Mouse (Mus musculus) retina, embryonic 14.5 days (tissue): ENCODE results near the gene Lysmd1.
"Not testable (repeated sequence)": the region's sequence is repeated elsewhere in the genome, so short reads cannot be mapped to it uniquely, and the experiment has no call there.

Experiments
- DNase-seq: peaks from one replicate; pipeline ENCODE4 v3.0.0-alpha.2; 2015; ENCODE audit warnings: low spot score

The Lysmd1 gene

DNA sequence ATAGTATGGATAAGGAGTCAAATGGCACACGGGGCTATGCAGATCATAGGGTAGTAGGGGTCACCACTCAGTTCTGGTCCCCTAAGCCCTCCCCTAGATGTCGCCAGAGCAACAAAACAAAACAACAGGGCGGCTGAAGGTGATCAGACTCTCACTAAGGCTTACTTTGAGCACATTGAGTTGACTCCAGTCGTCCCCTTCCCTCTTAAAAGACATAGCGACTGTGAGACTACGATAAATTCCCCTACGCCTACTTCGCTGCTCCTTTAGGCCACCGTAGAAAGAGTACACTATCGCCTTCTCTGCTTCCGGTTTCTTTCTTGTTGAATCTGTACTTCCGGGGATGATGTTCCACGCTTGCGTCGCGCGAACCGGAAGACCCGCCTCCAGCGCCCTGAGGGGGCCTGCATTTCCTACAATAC lies at the start of gene Lysmd1, which contains the start of gene Scnm1:
TSS of gene Lysmd1 (plus strand) at position 409 of the 422 bp plus-strand sequence.
TSS of gene Scnm1 (minus strand) at position 332 of the 422 bp plus-strand sequence.
- peak; percentile 95 for DNase-seq

DNA sequence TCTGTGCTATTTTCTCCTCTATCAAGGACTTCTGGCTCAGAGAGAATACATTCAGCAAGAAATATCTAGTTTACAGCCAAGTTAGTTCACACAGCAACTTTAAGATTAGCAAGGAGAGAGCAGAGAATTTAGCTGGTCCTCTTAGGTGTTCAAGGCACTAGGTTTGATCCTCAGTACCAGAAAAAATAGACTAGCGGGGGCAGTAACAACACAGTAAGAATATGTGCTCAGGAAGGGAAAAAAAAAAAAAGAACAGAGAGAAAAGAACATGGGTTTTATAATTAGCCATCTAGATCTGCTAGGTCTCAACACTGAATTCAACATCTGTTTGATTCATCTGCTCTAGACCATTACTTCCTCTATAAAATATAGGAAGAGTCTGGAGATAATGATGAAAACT lies 45.8 kb upstream of the Lysmd1 start:
- DNase-seq: no peak

DNA sequence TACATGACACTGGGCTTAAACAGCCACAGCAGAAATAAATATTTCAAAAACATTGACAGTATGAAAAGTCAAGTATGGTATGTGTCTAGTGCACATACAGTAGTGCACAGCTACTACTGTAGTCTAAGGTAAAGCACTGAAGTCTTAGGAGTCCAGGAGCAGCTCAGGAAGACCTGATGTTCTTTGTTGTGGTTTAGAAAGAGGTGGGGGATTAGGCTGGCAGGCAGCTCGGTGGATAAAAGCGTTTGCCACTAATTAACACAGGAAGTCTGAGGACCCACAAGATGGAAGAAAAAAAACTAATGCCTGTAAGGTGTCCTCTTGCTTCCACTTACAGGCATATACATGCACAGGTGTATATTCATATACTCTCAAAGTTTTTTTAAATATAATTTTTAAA lies 33.0 kb upstream of the Lysmd1 start:
- DNase-seq: no peak

GRCm38 (mm10) chr3:95105121-95105520 lies 28.8 kb upstream of the Lysmd1 start:
- DNase-seq: no peak

DNA sequence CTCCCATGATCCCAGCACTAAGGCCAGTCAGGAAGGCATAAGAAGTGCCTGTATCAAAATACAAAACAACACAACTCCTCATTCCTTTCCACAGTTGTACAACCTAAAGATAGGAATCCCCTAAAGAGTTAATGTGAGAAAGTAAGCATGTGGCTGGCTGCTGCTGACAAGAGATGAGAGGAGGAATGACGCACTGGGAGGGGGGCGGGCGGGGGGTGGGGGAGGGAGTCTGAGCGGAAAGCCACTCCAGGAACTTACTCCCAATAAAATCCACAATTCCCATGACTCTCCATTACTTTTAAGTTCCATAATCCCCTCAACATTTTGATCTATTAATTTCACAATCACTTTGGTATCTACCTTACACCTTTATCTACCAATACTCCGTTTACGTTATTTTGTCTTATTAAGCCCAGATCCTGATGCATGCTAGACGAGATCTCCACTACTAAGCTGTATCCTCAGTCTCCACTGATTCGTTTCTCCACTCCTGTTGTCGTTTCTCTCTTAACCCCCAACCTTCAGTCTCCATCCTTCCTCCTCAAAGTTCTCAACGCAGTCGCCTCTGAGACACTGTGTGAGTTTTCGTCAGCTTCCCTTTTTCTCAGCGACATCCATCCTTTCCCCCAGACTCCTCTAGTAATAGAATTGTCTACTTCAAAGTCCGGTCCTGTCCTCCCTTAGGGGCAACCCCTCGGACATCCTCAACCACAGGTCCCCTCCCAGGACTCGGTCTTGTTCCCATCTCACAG lies 28.1 kb upstream of the Lysmd1 start:
- peak; percentile 9 for DNase-seq

GRCm38 (mm10) chr3:95106338-95107117 lies 27.4 kb upstream of the Lysmd1 start, which contains the start of gene Pip5k1a:
TSS of gene Pip5k1a (minus strand) at chr3:95106930.
- peak; percentile 100 for DNase-seq

DNA sequence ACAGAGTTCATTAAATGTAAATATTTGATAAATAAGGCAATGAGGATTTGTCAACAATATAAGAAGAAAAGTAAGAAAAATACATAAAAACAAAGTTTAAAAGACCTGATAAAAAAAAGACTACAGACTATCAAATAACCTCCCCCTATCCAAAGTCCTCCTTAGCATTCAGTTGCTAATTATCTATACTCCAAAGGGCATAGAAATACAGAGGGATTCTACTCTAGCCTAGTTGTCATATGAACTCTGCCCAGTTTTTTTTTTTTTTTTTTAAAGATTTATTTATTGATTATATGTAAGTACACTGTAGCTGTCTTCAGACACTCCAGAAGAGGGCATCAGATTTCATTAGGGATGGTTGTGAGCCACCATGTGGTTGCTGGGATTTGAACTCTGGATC lies 26.6 kb upstream of the Lysmd1 start:
- not testable (repeated sequence) for DNase-seq

DNA sequence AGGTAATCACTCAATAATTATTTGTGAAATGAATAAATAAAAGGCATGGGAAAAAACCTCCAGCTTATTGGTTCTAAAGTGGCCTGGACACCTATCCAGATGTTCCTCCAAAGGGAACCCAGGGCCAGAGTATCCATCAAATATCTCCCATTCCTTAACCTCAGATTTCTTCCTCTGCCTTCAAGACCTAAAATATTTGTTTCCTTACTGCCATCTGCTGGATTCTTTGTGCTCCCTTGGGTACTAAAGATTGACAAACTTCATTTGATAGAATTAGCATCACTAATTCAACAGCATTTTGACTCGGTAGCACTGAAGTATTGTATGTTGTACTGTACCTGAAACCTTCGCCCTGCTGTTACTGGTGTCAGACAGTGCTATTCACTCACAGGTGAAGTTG lies 26.0 kb upstream of the Lysmd1 start:
- DNase-seq: peak; percentile 22

DNA sequence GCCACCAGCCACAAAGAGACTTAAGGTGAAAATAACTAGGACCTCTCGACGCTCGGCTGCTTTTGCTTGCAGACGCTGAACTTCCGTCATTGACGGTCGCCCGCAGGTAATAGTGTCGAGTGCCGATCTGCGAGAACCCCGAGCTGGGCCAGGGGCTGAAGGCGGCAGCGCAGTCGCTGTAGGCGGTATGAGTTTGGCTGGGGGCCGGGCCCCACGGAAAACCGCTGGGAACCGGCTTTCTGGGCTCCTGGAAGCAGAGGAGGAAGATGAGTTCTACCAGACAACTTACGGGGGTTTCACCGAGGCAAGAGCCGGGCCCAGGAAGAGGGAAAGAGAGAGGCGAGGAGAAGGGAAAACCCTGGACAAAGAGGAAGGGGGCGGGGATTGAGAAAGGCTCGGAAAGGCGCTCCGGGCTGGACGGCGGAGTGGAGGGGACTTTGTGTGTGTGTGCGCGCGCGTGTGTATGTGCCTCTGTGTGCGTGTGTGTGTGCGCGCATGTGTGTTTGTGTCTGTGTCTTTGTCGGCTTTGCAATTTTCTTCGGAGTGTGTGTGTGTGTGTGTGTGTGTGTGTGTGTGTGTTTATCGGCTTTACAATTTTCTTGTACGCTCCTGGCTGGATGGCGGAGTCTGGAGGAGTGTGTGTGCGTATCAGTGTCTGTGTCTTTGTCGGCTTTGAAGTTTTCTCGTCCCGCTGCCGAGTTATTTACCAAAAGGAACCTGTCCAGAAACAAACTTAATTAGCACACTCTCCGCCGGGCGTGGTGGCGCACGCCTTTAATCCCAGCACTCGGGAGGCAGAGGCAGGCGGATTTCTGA lies 22.8 kb upstream of the Lysmd1 start, which contains the start of gene Vps72:
TSS of gene Vps72 (plus strand) at position 112 of the 816 bp plus-strand sequence.
- peak; percentile 90 for DNase-seq

DNA sequence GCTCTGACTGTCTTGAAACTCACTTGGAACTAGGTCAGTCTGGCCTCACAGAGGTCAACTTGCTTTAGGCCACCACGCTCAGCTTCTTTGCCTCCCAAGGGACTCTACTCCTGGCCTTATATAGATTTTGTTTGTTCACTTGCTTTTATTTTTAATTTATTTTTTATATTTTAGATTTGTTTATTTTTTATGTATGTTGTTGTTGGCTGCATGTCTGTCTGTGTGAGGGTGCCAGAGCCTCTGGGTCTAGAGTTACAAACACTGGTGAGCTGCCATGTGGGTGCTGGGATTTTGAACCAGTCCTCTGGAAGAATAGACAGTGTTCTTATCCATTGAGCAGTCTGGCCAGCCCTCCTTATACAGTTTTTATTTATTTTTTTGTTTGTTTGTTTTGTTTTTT lies 21.1 kb upstream of the Lysmd1 start:
- no peak for DNase-seq

- no peak for DNase-seq
Observed at GRCm38 (mm10) chr3:95117751-95118150, 16.1 kb upstream of the Lysmd1 start.

DNA sequence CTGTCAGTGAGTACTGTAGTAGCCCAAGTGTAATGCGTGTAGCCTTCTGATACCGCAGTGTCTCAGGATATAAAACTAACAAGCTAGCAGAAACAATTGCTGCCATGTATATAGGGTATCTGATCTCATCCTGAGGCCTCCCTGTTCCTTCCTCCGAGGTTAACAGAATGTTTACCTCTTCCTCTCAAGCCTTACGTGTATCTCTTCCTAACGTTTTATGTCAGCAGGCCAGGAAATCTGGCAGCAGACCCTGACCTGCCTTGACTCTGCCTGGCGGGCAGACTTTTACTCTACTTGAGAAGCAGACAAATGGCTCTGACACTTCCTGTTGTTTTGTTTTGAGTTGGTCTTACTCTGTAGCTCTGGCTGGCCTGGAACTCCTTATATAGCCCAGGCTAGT lies 12.3 kb upstream of the Lysmd1 start:
- no peak for DNase-seq

DNA sequence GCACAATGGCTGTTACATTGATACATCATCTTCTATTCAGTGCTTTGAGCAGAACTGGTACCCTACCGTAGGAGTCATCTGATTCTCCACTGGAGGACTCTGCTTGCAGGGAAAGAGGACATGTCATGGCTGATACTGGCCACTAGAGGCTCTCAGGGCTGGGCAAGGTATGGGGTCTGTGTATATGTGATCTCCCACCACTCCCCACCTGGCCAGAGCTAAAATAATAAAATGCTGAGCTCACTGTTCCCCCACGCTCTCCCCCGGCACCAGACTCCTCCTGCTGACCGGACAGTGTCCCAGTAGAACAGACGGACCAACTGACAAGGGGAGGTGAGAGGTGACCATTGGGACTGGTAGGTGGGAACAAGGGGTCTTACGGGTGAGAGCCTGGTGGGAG lies 9.6 kb upstream of the Lysmd1 start, which contains the start of gene Tmod4:
TSS of gene Tmod4 (plus strand) at position 231 of the 400 bp plus-strand sequence.
- DNase-seq: peak; percentile 49

GRCm38 (mm10) chr3:95124972-95125371 lies 8.9 kb upstream of the Lysmd1 start:
- no peak for DNase-seq

- no peak for DNase-seq
Observed at GRCm38 (mm10) chr3:95129226-95129651, 4.6 kb upstream of the Lysmd1 start.

- DNase-seq: no peak
Observed at GRCm38 (mm10) chr3:95130081-95130480, 3.8 kb upstream of the Lysmd1 start.

DNA sequence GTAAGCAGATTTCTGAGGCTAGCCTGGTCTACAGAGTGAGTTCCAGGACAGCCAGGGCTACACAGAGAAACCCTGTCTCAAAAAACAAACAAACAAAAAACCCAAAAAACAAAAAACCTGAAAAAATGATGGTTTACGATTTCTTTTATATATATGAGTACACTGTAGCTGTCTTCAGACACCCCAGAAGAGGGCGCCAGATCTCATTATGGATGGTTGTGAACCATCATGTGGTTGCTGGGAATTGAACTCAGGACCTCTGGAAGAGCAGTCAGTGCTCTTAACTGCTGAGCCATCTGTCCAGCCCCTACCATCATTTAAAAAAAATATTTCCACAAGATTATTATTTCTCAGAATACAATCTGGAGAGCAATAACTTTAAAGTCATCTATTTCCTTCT lies 1.5 kb upstream of the Lysmd1 start:
- not testable (repeated sequence) for DNase-seq

GRCm38 (mm10) chr3:95133176-95133575 lies 712 bp upstream of the Lysmd1 start:
- DNase-seq: no peak

DNA sequence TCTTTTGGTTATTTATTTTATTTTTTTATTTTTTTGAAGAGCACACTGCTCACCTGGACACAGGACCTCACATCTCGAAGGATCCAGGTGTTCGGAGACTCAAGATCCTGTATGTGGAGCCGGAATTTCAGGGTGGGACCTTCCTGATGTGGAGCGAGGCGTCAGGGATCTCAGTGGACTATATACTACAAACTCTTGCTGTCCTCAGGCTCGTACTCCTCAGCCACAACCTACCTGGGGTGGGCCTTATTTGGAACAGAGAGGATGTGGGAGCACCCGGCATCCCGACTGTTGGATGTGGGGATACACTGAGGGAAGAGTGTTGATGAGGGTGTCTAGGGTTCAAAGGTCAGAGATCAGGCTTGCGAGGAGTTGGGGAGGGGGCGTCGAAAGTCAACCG lies 245 bp downstream of the Lysmd1 start:
- DNase-seq: not testable (repeated sequence)

DNA sequence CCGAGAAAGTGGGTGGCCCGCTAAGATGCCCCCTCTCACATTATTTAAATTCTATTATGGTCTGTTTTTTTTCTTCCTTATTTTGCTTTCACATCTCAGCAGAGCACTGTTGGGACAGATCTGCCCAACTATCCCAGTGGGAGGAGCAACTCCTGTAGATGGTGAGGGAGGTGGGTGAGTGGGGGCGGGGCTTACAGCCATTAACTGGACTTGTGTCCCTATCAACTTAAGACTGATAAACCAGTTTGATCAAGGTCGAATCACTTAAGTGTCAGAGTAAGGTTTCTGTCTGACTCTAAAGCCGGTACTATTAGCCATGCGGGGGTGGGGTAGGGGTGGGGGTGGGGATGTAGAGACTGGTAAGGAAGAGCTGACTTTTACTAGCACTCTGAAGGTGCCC lies 1.1 kb downstream of the Lysmd1 start:
- DNase-seq: peak; percentile 37

DNA sequence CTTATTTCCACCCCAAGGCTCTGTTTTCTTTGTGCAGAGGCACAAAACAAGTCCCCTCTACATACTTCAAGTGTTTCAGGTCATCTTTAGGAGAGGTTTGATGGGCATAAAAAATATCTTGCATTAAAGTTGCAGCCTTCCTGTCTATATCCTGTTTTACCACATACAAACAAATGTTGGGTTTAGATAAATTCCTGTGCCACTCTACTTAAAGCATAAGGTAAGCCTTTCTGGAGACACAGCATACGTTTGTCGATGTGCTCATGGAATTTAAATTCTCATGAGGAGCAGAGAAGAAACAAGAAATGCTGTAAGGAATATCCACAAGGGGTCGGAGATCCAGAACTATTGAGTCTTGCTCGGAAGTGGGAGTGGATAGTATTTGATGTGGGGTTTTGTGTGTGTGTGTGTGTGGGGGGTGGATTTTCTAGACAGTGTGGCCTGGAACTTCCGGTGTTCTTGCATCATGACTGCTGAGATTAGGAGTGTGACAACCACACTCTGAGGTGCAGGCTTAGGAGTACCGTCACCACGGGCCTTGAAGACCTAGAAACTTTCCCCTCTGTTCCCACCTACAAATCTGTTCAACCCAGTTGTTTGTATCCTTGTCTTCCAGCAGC lies 1.7 kb downstream of the Lysmd1 start:
- no peak for DNase-seq

- DNase-seq: no peak
Observed at GRCm38 (mm10) chr3:95136336-95136735, 2.4 kb downstream of the Lysmd1 start.
